Mouse (Mus musculus): ENCODE data around the gene Olfr548-ps1. TPM values are rescaled to one million over a fixed set of nuclear protein-coding genes. Genes with fewer than 3 reads are reported as not detected.

The Olfr548-ps1 gene
- polyA plus RNA-seq, 1 experiment from 2014 or later: not detected

- ATAC-seq (ENCODE audit: low FRiP score, low TSS enrichment) (peak; percentile 92), DNase-seq (peak; percentile 96)
- no peaks in the 10 kb centered on the region for H3K36me3 ChIP-seq (ENCODE audit: control insufficient read depth, insufficient read depth, low read length)
- H3K9ac ChIP-seq (replicated peaks; ENCODE audit: low read length): peak overlapping the region; percentile 76
- H3K27me3 ChIP-seq (ENCODE audit: control insufficient read depth, insufficient read depth, low read length): no peaks in the 10 kb centered on the region
- no peaks in the 10 kb centered on the region for H3K9me3 ChIP-seq (ENCODE audit: control insufficient read depth, low read length)
- under 1% methylated on average over 54 of the region's 54 CpGs for WGBS
- H3K27ac ChIP-seq (replicated peaks; ENCODE audit: low read depth, low read length): no peak overlapping the region
- peak overlapping the region; percentile 90 for H3K4me2 ChIP-seq (ENCODE audit: low read length)
- 0 out of 2 replicates have a peak, but pooled peaks cover 3% of the 10 kb centered on the region for H3K4me1 ChIP-seq (ENCODE audit: control insufficient read depth, insufficient read depth, low read length)
- H3K4me3 ChIP-seq (replicated peaks; ENCODE audit: low read depth, low read length): peak overlapping the region; percentile 55
These were observed 27.8 kb upstream of the Olfr548-ps1 start for GRCm38 (mm10) chr7:102512814-102513435.

- H3K4me1 ChIP-seq (ENCODE audit: control insufficient read depth, insufficient read depth, low read length): 0 out of 2 replicates have a peak, but pooled peaks cover 3% of the 10 kb centered on the region
- H3K27me3 ChIP-seq (ENCODE audit: control insufficient read depth, insufficient read depth, low read length): no peaks in the 10 kb centered on the region
- H3K4me2 ChIP-seq (ENCODE audit: low read length): no peak overlapping the region
- H3K36me3 ChIP-seq (ENCODE audit: control insufficient read depth, insufficient read depth, low read length): no peaks in the 10 kb centered on the region
- 82% methylated on average over 4 of the region's 4 CpGs for WGBS
- ATAC-seq (ENCODE audit: low FRiP score, low TSS enrichment) (no peak), DNase-seq (no peak)
- H3K4me3 ChIP-seq (replicated peaks; ENCODE audit: low read depth, low read length): no peak overlapping the region
- no peak overlapping the region for H3K27ac ChIP-seq (replicated peaks; ENCODE audit: low read depth, low read length)
- no peaks in the 10 kb centered on the region for H3K9me3 ChIP-seq (ENCODE audit: control insufficient read depth, low read length)
- H3K9ac ChIP-seq (replicated peaks; ENCODE audit: low read length): no peak overlapping the region
These were observed 26.6 kb upstream of the Olfr548-ps1 start for GRCm38 (mm10) chr7:102514144-102514543.

- H3K27me3 ChIP-seq (ENCODE audit: control insufficient read depth, insufficient read depth, low read length): no peaks in the 10 kb centered on the region
- WGBS: 76% methylated on average over 10 of the region's 10 CpGs
- no peaks in the 10 kb centered on the region for H3K36me3 ChIP-seq (ENCODE audit: control insufficient read depth, insufficient read depth, low read length)
- 0 out of 2 replicates have a peak, but pooled peaks cover 3% of the 10 kb centered on the region for H3K4me1 ChIP-seq (ENCODE audit: control insufficient read depth, insufficient read depth, low read length)
- DNase-seq (peak; percentile 45), ATAC-seq (ENCODE audit: low FRiP score, low TSS enrichment) (no peak)
- no peak overlapping the region for H3K27ac ChIP-seq (replicated peaks; ENCODE audit: low read depth, low read length)
- no peaks in the 10 kb centered on the region for H3K9me3 ChIP-seq (ENCODE audit: control insufficient read depth, low read length)
- H3K9ac ChIP-seq (replicated peaks; ENCODE audit: low read length): no peak overlapping the region
- no peak overlapping the region for H3K4me2 ChIP-seq (ENCODE audit: low read length)
- no peak overlapping the region for H3K4me3 ChIP-seq (replicated peaks; ENCODE audit: low read depth, low read length)
These were observed 24.2 kb upstream of the Olfr548-ps1 start for GRCm38 (mm10) chr7:102516261-102517050.

- WGBS: 75% methylated on average over 2 of the region's 2 CpGs
- 0 out of 2 replicates have a peak, but pooled peaks cover 3% of the 10 kb centered on the region for H3K4me1 ChIP-seq (ENCODE audit: control insufficient read depth, insufficient read depth, low read length)
- no peaks in the 10 kb centered on the region for H3K27me3 ChIP-seq (ENCODE audit: control insufficient read depth, insufficient read depth, low read length)
- DNase-seq: peak; percentile 31
- H3K9ac ChIP-seq (replicated peaks; ENCODE audit: low read length): no peak overlapping the region
- H3K4me3 ChIP-seq (replicated peaks; ENCODE audit: low read depth, low read length): no peak overlapping the region
- H3K4me2 ChIP-seq (ENCODE audit: low read length): no peak overlapping the region
- no peak overlapping the region for H3K27ac ChIP-seq (replicated peaks; ENCODE audit: low read depth, low read length)
- ATAC-seq (ENCODE audit: low FRiP score, low TSS enrichment): no peak
- H3K36me3 ChIP-seq (ENCODE audit: control insufficient read depth, insufficient read depth, low read length): no peaks in the 10 kb centered on the region
- no peaks in the 10 kb centered on the region for H3K9me3 ChIP-seq (ENCODE audit: control insufficient read depth, low read length)
These were observed 23.7 kb upstream of the Olfr548-ps1 start for GRCm38 (mm10) chr7:102517051-102517335.

GRCm38 (mm10) chr7:102529052-102529451 lies 11.6 kb upstream of the Olfr548-ps1 start:
- H3K27me3 ChIP-seq (ENCODE audit: control insufficient read depth, insufficient read depth, low read length): no peaks in the 10 kb centered on the region
- H3K4me1 ChIP-seq (ENCODE audit: control insufficient read depth, insufficient read depth, low read length): no peaks in the 10 kb centered on the region
- H3K4me3 ChIP-seq (replicated peaks; ENCODE audit: low read depth, low read length): no peak overlapping the region
- no peaks in the 10 kb centered on the region for H3K9me3 ChIP-seq (ENCODE audit: control insufficient read depth, low read length)
- WGBS: 93% methylated on average over 1 of the region's 1 CpGs
- ATAC-seq (ENCODE audit: low FRiP score, low TSS enrichment) (no peak), DNase-seq (no peak)
- H3K9ac ChIP-seq (replicated peaks; ENCODE audit: low read length): no peak overlapping the region
- H3K36me3 ChIP-seq (ENCODE audit: control insufficient read depth, insufficient read depth, low read length): no peaks in the 10 kb centered on the region
- no peak overlapping the region for H3K4me2 ChIP-seq (ENCODE audit: low read length)
- no peak overlapping the region for H3K27ac ChIP-seq (replicated peaks; ENCODE audit: low read depth, low read length)

- ATAC-seq (ENCODE audit: low FRiP score, low TSS enrichment) (no peak), DNase-seq (no peak)
- Histone ChIP-seq H3K4me1 (ENCODE audit: control insufficient read depth, insufficient read depth, low read length) (no peaks in the 10 kb centered on the region), H3K27me3 (ENCODE audit: control insufficient read depth, insufficient read depth, low read length) (no peaks in the 10 kb centered on the region), H3K4me3 (replicated peaks; ENCODE audit: low read depth, low read length) (no peak within 1 kb of the TSS), H3K9ac (replicated peaks; ENCODE audit: low read length) (no peak within 1 kb of the TSS), H3K4me2 (ENCODE audit: low read length) (no peak within 1 kb of the TSS), H3K9me3 (ENCODE audit: control insufficient read depth, low read length) (no peaks in the 10 kb centered on the region), H3K36me3 (ENCODE audit: control insufficient read depth, insufficient read depth, low read length) (no peaks in the 10 kb centered on the region), H3K27ac (replicated peaks; ENCODE audit: low read depth, low read length) (no peak within 1 kb of the TSS)
- 83% methylated on average over 1 of the region's 1 CpGs for WGBS
These were observed 6.2 kb upstream of the Olfr548-ps1 start, which contains the start of gene Olfr547 for GRCm38 (mm10) chr7:102534449-102534848. Olfr547 (plus strand) TSS chr7:102534749.

GRCm38 (mm10) chr7:102541251-102541650 lies 555 bp downstream of the Olfr548-ps1 start:
- no peak for DNase-seq
- Histone ChIP-seq H3K4me3 (replicated peaks; ENCODE audit: low read depth, low read length) (no peak overlapping the region), H3K27ac (replicated peaks; ENCODE audit: low read depth, low read length) (no peak overlapping the region), H3K27me3 (ENCODE audit: control insufficient read depth, insufficient read depth, low read length) (no peaks in the 10 kb centered on the region), H3K9ac (replicated peaks; ENCODE audit: low read length) (no peak overlapping the region), H3K36me3 (ENCODE audit: control insufficient read depth, insufficient read depth, low read length) (no peaks in the 10 kb centered on the region), H3K4me1 (ENCODE audit: control insufficient read depth, insufficient read depth, low read length) (no peaks in the 10 kb centered on the region), H3K9me3 (ENCODE audit: control insufficient read depth, low read length) (no peaks in the 10 kb centered on the region), H3K4me2 (ENCODE audit: low read length) (no peak overlapping the region)
- 70% methylated on average over 3 of the region's 3 CpGs for WGBS
- ATAC-seq (ENCODE audit: low FRiP score, low TSS enrichment): no peak

GRCm38 (mm10) chr7:102549570-102549969 lies 8.9 kb downstream of the Olfr548-ps1 start, which contains the start of gene Olfr549:
Olfr549 (plus strand) TSS chr7:102549870.
- Histone ChIP-seq H3K4me2 (ENCODE audit: low read length) (no peak within 1 kb of the TSS), H3K9me3 (ENCODE audit: control insufficient read depth, low read length) (no peaks in the 10 kb centered on the region), H3K9ac (replicated peaks; ENCODE audit: low read length) (no peak within 1 kb of the TSS), H3K4me3 (replicated peaks; ENCODE audit: low read depth, low read length) (no peak within 1 kb of the TSS), H3K4me1 (ENCODE audit: control insufficient read depth, insufficient read depth, low read length) (no peaks in the 10 kb centered on the region), H3K36me3 (ENCODE audit: control insufficient read depth, insufficient read depth, low read length) (no peaks in the 10 kb centered on the region), H3K27ac (replicated peaks; ENCODE audit: low read depth, low read length) (no peak within 1 kb of the TSS), H3K27me3 (ENCODE audit: control insufficient read depth, insufficient read depth, low read length) (no peaks in the 10 kb centered on the region)
- ATAC-seq (ENCODE audit: low FRiP score, low TSS enrichment) (no peak), DNase-seq (no peak)
- 88% methylated on average over 3 of the region's 3 CpGs for WGBS

GRCm38 (mm10) chr7:102553279-102553678 lies 12.6 kb downstream of the Olfr548-ps1 start:
- no peak overlapping the region for H3K4me3 ChIP-seq (replicated peaks; ENCODE audit: low read depth, low read length)
- no peak overlapping the region for H3K9ac ChIP-seq (replicated peaks; ENCODE audit: low read length)
- H3K27me3 ChIP-seq (ENCODE audit: control insufficient read depth, insufficient read depth, low read length): no peaks in the 10 kb centered on the region
- 84% methylated on average over 3 of the region's 3 CpGs for WGBS
- no peaks in the 10 kb centered on the region for H3K9me3 ChIP-seq (ENCODE audit: control insufficient read depth, low read length)
- no peak overlapping the region for H3K27ac ChIP-seq (replicated peaks; ENCODE audit: low read depth, low read length)
- DNase-seq: no peak
- no peak overlapping the region for H3K4me2 ChIP-seq (ENCODE audit: low read length)
- ATAC-seq (ENCODE audit: low FRiP score, low TSS enrichment): no peak
- no peaks in the 10 kb centered on the region for H3K36me3 ChIP-seq (ENCODE audit: control insufficient read depth, insufficient read depth, low read length)
- H3K4me1 ChIP-seq (ENCODE audit: control insufficient read depth, insufficient read depth, low read length): no peaks in the 10 kb centered on the region

All from midbrain, embryonic 14.5 days (tissue).